Mouse (Mus musculus): Measurements from ENCODE around the gene Tbccd1.
"Not testable (repeated sequence)": the region's sequence is repeated elsewhere in the genome, so short reads cannot be mapped to it uniquely, and the experiment has no call there.

Gene Tbccd1

GRCm38 (mm10) chr16:22782686-22783085 lies 74.8 kb downstream of the Tbccd1 start:
- no peak for DNase-seq (ENCODE audit: low spot score in 2 of 2)

GRCm38 (mm10) chr16:22779228-22779835 lies 78.1 kb downstream of the Tbccd1 start:
- DNase-seq (ENCODE audit: low spot score in 2 of 2): no peak

- DNase-seq (ENCODE audit: low spot score in 2 of 2): not testable (repeated sequence)
Observed at GRCm38 (mm10) chr16:22778296-22778695, 79.2 kb downstream of the Tbccd1 start.

- DNase-seq (ENCODE audit: low spot score in 2 of 2): no peak
Observed at GRCm38 (mm10) chr16:22775471-22775985, 81.9 kb downstream of the Tbccd1 start.

GRCm38 (mm10) chr16:22768661-22769060 lies 88.8 kb downstream of the Tbccd1 start:
- DNase-seq (ENCODE audit: low spot score in 2 of 2): no peak

- no peak for DNase-seq (ENCODE audit: low spot score in 2 of 2)
Observed at GRCm38 (mm10) chr16:22767405-22767804, 90.1 kb downstream of the Tbccd1 start.

- no peak for DNase-seq (ENCODE audit: low spot score in 2 of 2)
Observed at GRCm38 (mm10) chr16:22766738-22767211, 90.7 kb downstream of the Tbccd1 start.

GRCm38 (mm10) chr16:22765531-22765930 lies 91.9 kb downstream of the Tbccd1 start:
- DNase-seq (ENCODE audit: low spot score in 2 of 2): no peak

All from natural killer cell, adult 2 months (primary cell).